Mouse (Mus musculus): ENCODE results near the gene Mtrex. TPM values are rescaled to one million over a fixed set of nuclear protein-coding genes. Genes with fewer than 3 reads are reported as not detected.

The Mtrex gene
- total and polyA plus RNA-seq, 2 experiments from 2014 or later: 24.2 to 40.5 TPM

GRCm38 (mm10) chr13:112902176-112902575, 25.0 kb downstream of the Mtrex start:
- WGBS: 94% methylated on average over 3 of the region's 3 CpGs
- no peak for ATAC-seq (ENCODE audit: low FRiP score)
- H3K4me3 ChIP-seq (ENCODE audit: low read depth, low read length): no peak overlapping the region
- no peaks in the 10 kb centered on the region for H3K27me3 ChIP-seq (ENCODE audit: insufficient read depth, low read length)
- no peaks in the 10 kb centered on the region for H3K4me1 ChIP-seq (ENCODE audit: insufficient read depth, low read length)
- TF ChIP-seq CTCF (IDR thresholded peaks at IDR 0.05): no peak
- no peak overlapping the region for H3K27ac ChIP-seq (ENCODE audit: low read depth, low read length)
- H3K4me2 ChIP-seq (ENCODE audit: low read depth, low read length, poor library complexity, severe bottlenecking): no peak overlapping the region
- no peak overlapping the region for H3K9ac ChIP-seq (replicated peaks; ENCODE audit: low read length, poor library complexity, severe bottlenecking)
- H3K9me3 ChIP-seq (ENCODE audit: low read length): no peaks in the 10 kb centered on the region
- DNase-seq (ENCODE audit: low spot score): no peak
- H3K36me3 ChIP-seq (ENCODE audit: insufficient read depth, low read length): peaks cover 43% of the 10 kb centered on the region

- no peak for TF ChIP-seq CTCF (IDR thresholded peaks at IDR 0.05)
These were observed 40.0 kb downstream of the Mtrex start for GRCm38 (mm10) chr13:112887234-112887633.

DNA sequence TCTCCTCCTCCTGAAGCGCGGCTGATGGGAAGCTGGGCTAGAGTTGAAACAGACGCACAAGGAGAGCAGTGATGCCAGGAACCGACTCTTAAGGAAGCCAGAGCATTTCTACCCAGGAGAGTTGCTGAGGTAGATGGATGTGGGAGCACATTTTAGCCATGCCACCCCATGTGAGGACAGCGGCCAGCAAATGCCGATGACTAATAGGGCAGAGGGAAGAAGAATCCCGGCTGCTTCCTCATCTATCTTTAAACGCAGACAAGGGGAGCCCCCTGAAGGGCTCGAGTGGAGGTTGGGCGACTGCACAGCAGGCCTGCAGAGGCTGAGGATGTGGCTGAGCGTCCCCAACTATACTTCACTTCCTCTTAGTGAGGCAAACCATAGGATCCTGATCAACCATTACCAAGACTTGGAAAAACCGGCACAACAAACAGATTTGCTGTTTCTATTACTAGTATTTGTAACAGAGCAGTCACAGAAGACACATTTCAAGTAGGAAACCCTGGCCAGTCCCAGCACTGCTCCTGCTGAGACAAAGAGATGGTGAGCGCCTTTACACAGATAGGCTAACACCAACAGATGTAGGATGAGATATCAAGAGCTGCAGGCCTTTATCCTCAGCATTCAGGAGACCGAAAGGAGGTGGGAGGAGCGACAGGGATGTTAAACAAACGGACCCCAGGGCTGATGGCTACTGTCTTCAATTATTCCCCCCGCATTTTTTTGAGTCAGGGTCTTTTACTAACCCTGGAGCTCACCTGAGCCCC, 55.5 kb downstream of the Mtrex start:
- peaks cover 67% of the 10 kb centered on the region for H3K36me3 ChIP-seq (ENCODE audit: insufficient read depth, low read length)
- H3K9ac ChIP-seq (replicated peaks; ENCODE audit: low read length, poor library complexity, severe bottlenecking): no peak overlapping the region
- no peak overlapping the region for H3K4me3 ChIP-seq (ENCODE audit: low read depth, low read length)
- H3K4me1 ChIP-seq (ENCODE audit: insufficient read depth, low read length): no peaks in the 10 kb centered on the region
- ATAC-seq (ENCODE audit: low FRiP score): no peak
- H3K27ac ChIP-seq (ENCODE audit: low read depth, low read length): no peak overlapping the region
- no peaks in the 10 kb centered on the region for H3K27me3 ChIP-seq (ENCODE audit: insufficient read depth, low read length)
- DNase-seq (ENCODE audit: low spot score): no peak
- no peak for TF ChIP-seq CTCF (IDR thresholded peaks at IDR 0.05)
- WGBS: 83% methylated on average over 17 of the region's 17 CpGs
- H3K4me2 ChIP-seq (ENCODE audit: low read depth, low read length, poor library complexity, severe bottlenecking): no peak overlapping the region
- H3K9me3 ChIP-seq (ENCODE audit: low read length): no peaks in the 10 kb centered on the region

More at GRCm38 (mm10) chr13:112887234-112887633, 40.0 kb downstream of the Mtrex start:
- Histone ChIP-seq H3K27me3 (ENCODE audit: insufficient read depth, low read length) (no peaks in the 10 kb centered on the region), H3K9ac (replicated peaks; ENCODE audit: low read length, poor library complexity, severe bottlenecking) (no peak overlapping the region), H3K4me1 (ENCODE audit: insufficient read depth, low read length) (no peaks in the 10 kb centered on the region), H3K4me3 (ENCODE audit: low read depth, low read length) (no peak overlapping the region), H3K36me3 (ENCODE audit: insufficient read depth, low read length) (peaks cover 53% of the 10 kb centered on the region), H3K4me2 (ENCODE audit: low read depth, low read length, poor library complexity, severe bottlenecking) (no peak overlapping the region), H3K27ac (ENCODE audit: low read depth, low read length) (no peak overlapping the region), H3K9me3 (ENCODE audit: low read length) (no peaks in the 10 kb centered on the region)
- no peak for DNase-seq (ENCODE audit: low spot score)
- no peak for ATAC-seq (ENCODE audit: low FRiP score)
- 94% methylated on average over 12 of the region's 12 CpGs for WGBS

DNA sequence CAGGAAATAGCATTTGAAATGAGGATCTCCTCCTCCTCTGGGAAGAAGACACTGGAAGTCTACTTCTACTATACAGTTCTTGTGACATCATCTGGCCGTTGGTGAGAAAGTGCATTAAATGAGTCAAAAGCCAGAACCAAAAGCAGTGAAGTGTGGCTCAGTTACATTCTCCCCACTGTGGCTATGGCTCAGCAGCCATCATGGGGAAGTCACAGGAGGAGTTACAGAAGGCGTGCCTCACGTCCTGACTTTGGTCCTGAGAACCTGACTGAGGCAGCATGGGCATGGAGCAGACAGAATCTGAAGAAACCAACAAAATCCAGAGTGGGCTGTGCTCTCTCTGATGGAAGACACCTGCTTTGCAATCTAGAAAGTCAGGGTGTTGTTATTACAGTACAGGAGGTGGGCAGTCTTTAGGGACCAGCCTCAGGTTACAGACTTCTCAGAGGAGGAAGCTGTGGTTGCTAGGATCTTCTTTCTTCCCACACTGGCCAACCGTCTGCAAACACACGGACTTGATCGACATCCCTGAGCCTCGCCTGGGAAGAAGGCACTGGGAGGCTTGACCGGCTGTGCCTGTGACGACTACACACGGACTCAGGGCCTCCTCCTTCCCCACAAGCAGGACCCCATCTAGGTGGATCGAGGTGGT, 57.0 kb downstream of the Mtrex start:
- no peak for DNase-seq (ENCODE audit: low spot score)
- H3K9me3 ChIP-seq (ENCODE audit: low read length): no peaks in the 10 kb centered on the region
- H3K36me3 ChIP-seq (ENCODE audit: insufficient read depth, low read length): peaks cover 76% of the 10 kb centered on the region
- H3K27ac ChIP-seq (ENCODE audit: low read depth, low read length): no peak overlapping the region
- no peak overlapping the region for H3K9ac ChIP-seq (replicated peaks; ENCODE audit: low read length, poor library complexity, severe bottlenecking)
- H3K27me3 ChIP-seq (ENCODE audit: insufficient read depth, low read length): no peaks in the 10 kb centered on the region
- H3K4me1 ChIP-seq (ENCODE audit: insufficient read depth, low read length): no peaks in the 10 kb centered on the region
- no peak for ATAC-seq (ENCODE audit: low FRiP score)
- H3K4me2 ChIP-seq (ENCODE audit: low read depth, low read length, poor library complexity, severe bottlenecking): no peak overlapping the region
- H3K4me3 ChIP-seq (ENCODE audit: low read depth, low read length): no peak overlapping the region
- WGBS: 86% methylated on average over 11 of the region's 11 CpGs
- no peak for TF ChIP-seq CTCF (IDR thresholded peaks at IDR 0.05)

- H3K4me1 ChIP-seq (ENCODE audit: insufficient read depth, low read length): no peaks in the 10 kb centered on the region
- WGBS: 97% methylated on average over 8 of the region's 8 CpGs
These were observed 59.8 kb downstream of the Mtrex start for GRCm38 (mm10) chr13:112867381-112867780.

GRCm38 (mm10) chr13:112866782-112867181, 60.4 kb downstream of the Mtrex start:
- Histone ChIP-seq H3K4me3 (ENCODE audit: low read depth, low read length) (no peak overlapping the region), H3K4me1 (ENCODE audit: insufficient read depth, low read length) (no peaks in the 10 kb centered on the region), H3K36me3 (ENCODE audit: insufficient read depth, low read length) (peaks cover 63% of the 10 kb centered on the region), H3K9ac (replicated peaks; ENCODE audit: low read length, poor library complexity, severe bottlenecking) (no peak overlapping the region), H3K27ac (ENCODE audit: low read depth, low read length) (no peak overlapping the region), H3K4me2 (ENCODE audit: low read depth, low read length, poor library complexity, severe bottlenecking) (no peak overlapping the region), H3K27me3 (ENCODE audit: insufficient read depth, low read length) (no peaks in the 10 kb centered on the region), H3K9me3 (ENCODE audit: low read length) (no peaks in the 10 kb centered on the region)
- WGBS: 92% methylated on average over 7 of the region's 7 CpGs
- ATAC-seq (ENCODE audit: low FRiP score) (no peak), DNase-seq (ENCODE audit: low spot score) (no peak)
- no peak for TF ChIP-seq CTCF (IDR thresholded peaks at IDR 0.05)

More at GRCm38 (mm10) chr13:112867381-112867780, 59.8 kb downstream of the Mtrex start:
- Histone ChIP-seq H3K36me3 (ENCODE audit: insufficient read depth, low read length) (peaks cover 68% of the 10 kb centered on the region), H3K27ac (ENCODE audit: low read depth, low read length) (no peak overlapping the region), H3K4me2 (ENCODE audit: low read depth, low read length, poor library complexity, severe bottlenecking) (no peak overlapping the region), H3K4me3 (ENCODE audit: low read depth, low read length) (no peak overlapping the region), H3K27me3 (ENCODE audit: insufficient read depth, low read length) (no peaks in the 10 kb centered on the region), H3K9ac (replicated peaks; ENCODE audit: low read length, poor library complexity, severe bottlenecking) (no peak overlapping the region), H3K9me3 (ENCODE audit: low read length) (no peaks in the 10 kb centered on the region)
- no peak for DNase-seq (ENCODE audit: low spot score)
- no peak for ATAC-seq (ENCODE audit: low FRiP score)
- TF ChIP-seq CTCF (IDR thresholded peaks at IDR 0.05): no peak
